Mouse (Mus musculus) hindbrain, embryonic 15.5 days (tissue): ENCODE data around the gene Nsd1. TPM values are rescaled to one million over a fixed set of nuclear protein-coding genes. Genes with fewer than 3 reads are reported as not detected.

Experiments
- ATAC-seq: fragments of 200-750 bp; cut with Nextera tagmentation; 2 replicates; pipeline ENCODE4 v1.8.0; 2017; ENCODE audit warnings: low read depth, moderate number of reproducible peaks, moderate TSS enrichment; ENCODE audit not compliant: low FRiP score
- H3K27ac ChIP-seq: fragments of 300-500 bp; sonication (generic); replicated peaks from 2 replicates; pipeline ENCODE4 v1.5.1; 2015; ENCODE audit warnings: mild to moderate bottlenecking, inconsistent platforms
- H3K27me3 ChIP-seq: fragments of 300-500 bp; sonication (generic); 2 replicates; pipeline ENCODE4 v1.6.1; 2015; ENCODE audit warnings: control low read depth, inconsistent platforms
- H3K36me3 ChIP-seq: fragments of 300-500 bp; sonication (generic); 2 replicates; pipeline ENCODE4 v1.6.1; 2015; ENCODE audit warnings: control low read depth, inconsistent platforms
- H3K4me1 ChIP-seq: fragments of 300-500 bp; sonication (generic); replicated peaks from 2 replicates; pipeline ENCODE4 v1.6.1; 2015; ENCODE audit warnings: control low read depth, inconsistent platforms
- H3K4me2 ChIP-seq: fragments of 300-500 bp; sonication (generic); 2 replicates; pipeline ENCODE4 v1.6.1; 2015; ENCODE audit warnings: moderate library complexity, mild to moderate bottlenecking, inconsistent platforms
- H3K4me3 ChIP-seq: fragments of 300-500 bp; sonication (generic); 2 replicates; pipeline ENCODE4 v1.5.1; 2015; ENCODE audit warnings: mild to moderate bottlenecking, inconsistent platforms
- H3K9ac ChIP-seq: fragments of 300-500 bp; sonication (generic); 2 replicates; pipeline ENCODE4 v1.6.1; 2015; ENCODE audit warnings: inconsistent platforms
- H3K9me3 ChIP-seq: fragments of 300-500 bp; sonication (generic); 2 replicates; pipeline ENCODE4 v1.6.1; 2016; ENCODE audit warnings: control low read depth, inconsistent platforms
- WGBS: fragments of 180-500 bp; shearing (Covaris S2); methylation state at CpG from one replicate; pipeline ENCODE4 v1.1.7; 2015; 5-methylcytosine and 5-hydroxymethylcytosine counted together
- polyA plus RNA-seq: library from polyadenylated mRNA; unstranded; fragments of >200 nt; fragmentation: Nextera tagmentation; extraction: Ambion mirVana; gene quantifications from 2 replicates; pipeline ENCODE4 v1.2.1, GENCODE M21; 2015

The Nsd1 gene
- polyA plus RNA-seq, 1 experiment from 2014 or later: 49.1 TPM

- 54% methylated on average over 12 of the region's 12 CpGs for WGBS
- Histone ChIP-seq H3K4me3 (no peak overlapping the region), H3K27ac (no peak overlapping the region), H3K27me3 (no peaks in the 10 kb centered on the region), H3K9me3 (no peaks in the 10 kb centered on the region), H3K4me1 (no peaks in the 10 kb centered on the region), H3K9ac (no peak overlapping the region), H3K36me3 (no peaks in the 10 kb centered on the region), H3K4me2 (no peak overlapping the region)
- no peak for ATAC-seq
These were observed 128.8 kb downstream of the Nsd1 start for GRCm38 (mm10) chr13:55338131-55339054.

GRCm38 (mm10) chr13:55339259-55339658, 129.7 kb downstream of the Nsd1 start:
- ATAC-seq: no peak
- peaks cover 7% of the 10 kb centered on the region; the same call in 1 of the 2 replicates for H3K36me3 ChIP-seq
- H3K27me3 ChIP-seq: no peaks in the 10 kb centered on the region
- no peak overlapping the region for H3K27ac ChIP-seq
- H3K9ac ChIP-seq: no peak overlapping the region
- H3K9me3 ChIP-seq: no peaks in the 10 kb centered on the region
- H3K4me2 ChIP-seq: no peak overlapping the region
- H3K4me1 ChIP-seq: no peaks in the 10 kb centered on the region
- WGBS: 44% methylated on average over 2 of the region's 2 CpGs
- H3K4me3 ChIP-seq: no peak overlapping the region

- peaks cover 39% of the 10 kb centered on the region for H3K36me3 ChIP-seq
- no peaks in the 10 kb centered on the region for H3K9me3 ChIP-seq
- WGBS: 45% methylated on average over 11 of the region's 11 CpGs
- H3K27ac ChIP-seq: no peak overlapping the region
- no peak for ATAC-seq
- H3K4me1 ChIP-seq: no peaks in the 10 kb centered on the region
- no peaks in the 10 kb centered on the region for H3K27me3 ChIP-seq
- no peak overlapping the region for H3K4me2 ChIP-seq
- H3K9ac ChIP-seq: no peak overlapping the region
- no peak overlapping the region for H3K4me3 ChIP-seq
These were observed 132.9 kb downstream of the Nsd1 start for GRCm38 (mm10) chr13:55342469-55342868.

- Histone ChIP-seq H3K27me3 (no peaks in the 10 kb centered on the region), H3K36me3 (peaks cover 54% of the 10 kb centered on the region), H3K9ac (no peak overlapping the region), H3K4me2 (no peak overlapping the region), H3K4me1 (no peaks in the 10 kb centered on the region), H3K4me3 (no peak overlapping the region), H3K9me3 (no peaks in the 10 kb centered on the region), H3K27ac (no peak overlapping the region)
- no peak for ATAC-seq
- 88% methylated on average over 7 of the region's 7 CpGs for WGBS
These were observed 134.7 kb downstream of the Nsd1 start for GRCm38 (mm10) chr13:55344286-55344685.

- Histone ChIP-seq H3K4me2 (no peak overlapping the region), H3K36me3 (peaks cover 73% of the 10 kb centered on the region), H3K4me1 (no peaks in the 10 kb centered on the region), H3K9me3 (no peaks in the 10 kb centered on the region), H3K9ac (no peak overlapping the region), H3K27ac (no peak overlapping the region), H3K4me3 (no peak overlapping the region), H3K27me3 (no peaks in the 10 kb centered on the region)
- 90% methylated on average over 11 of the region's 11 CpGs for WGBS
- ATAC-seq: 0 out of 2 replicates have a peak, but pooled peaks have one; percentile 27
These were observed 137.2 kb downstream of the Nsd1 start for GRCm38 (mm10) chr13:55346745-55347144.

- Histone ChIP-seq H3K4me1 (peaks cover 29% of the 10 kb centered on the region), H3K36me3 (peaks cover 12% of the 10 kb centered on the region), H3K9ac (peak overlapping the region; percentile 88), H3K9me3 (no peaks in the 10 kb centered on the region), H3K27ac (no peak overlapping the region), H3K4me2 (peak overlapping the region; percentile 90), H3K27me3 (0 out of 2 replicates have a peak, but pooled peaks cover 2% of the 10 kb centered on the region), H3K4me3 (peak overlapping the region; percentile 67)
- no peak for ATAC-seq
These were observed 151.6 kb downstream of the Nsd1 start for GRCm38 (mm10) chr13:55361145-55361544.

- Histone ChIP-seq H3K4me3 (peak overlapping the region; percentile 67), H3K4me2 (peak overlapping the region; percentile 90), H3K36me3 (peaks cover 11% of the 10 kb centered on the region; the same call in 1 of the 2 replicates), H3K27ac (peak overlapping the region; percentile 88), H3K9ac (peak overlapping the region; percentile 88), H3K4me1 (peaks cover 29% of the 10 kb centered on the region), H3K27me3 (0 out of 2 replicates have a peak, but pooled peaks cover 2% of the 10 kb centered on the region), H3K9me3 (no peaks in the 10 kb centered on the region)
- 1% methylated on average over 32 of the region's 32 CpGs for WGBS
- ATAC-seq: peak; percentile 45; the same call in 1 of the 2 replicates
These were observed 152.4 kb downstream of the Nsd1 start for GRCm38 (mm10) chr13:55361974-55362452.

GRCm38 (mm10) chr13:55362453-55363060, 153.0 kb downstream of the Nsd1 start, which contains the start of gene Lman2:
TSS of gene Lman2 (minus strand) at chr13:55362783.
- ATAC-seq: peak; percentile 99
- peak within 1 kb of the TSS; percentile 67 for H3K4me3 ChIP-seq
- H3K27me3 ChIP-seq: 0 out of 2 replicates have a peak, but pooled peaks cover 2% of the 10 kb centered on the region
- H3K4me1 ChIP-seq: peaks cover 29% of the 10 kb centered on the region
- peak within 1 kb of the TSS; percentile 90 for H3K4me2 ChIP-seq
- H3K27ac ChIP-seq: peak within 1 kb of the TSS; percentile 88
- H3K9ac ChIP-seq: peak within 1 kb of the TSS; percentile 88
- peaks cover 9% of the 10 kb centered on the region; the same call in 1 of the 2 replicates for H3K36me3 ChIP-seq
- WGBS: 0% methylated on average over 35 of the region's 35 CpGs
- no peaks in the 10 kb centered on the region for H3K9me3 ChIP-seq

Other genes with a start within 250 kb of the Nsd1 start
- 0.99 and 1.2 TPM in 2 replicates for gene Hk3, start 188.4 kb upstream of the Nsd1 start, polyA plus RNA-seq
- gene Uimc1, start 109.5 kb upstream of the Nsd1 start, polyA plus RNA-seq: 19.1 and 20.3 TPM in 2 replicates
- gene Zfp346, start 104.5 kb upstream of the Nsd1 start, polyA plus RNA-seq: 28.4 and 30.1 TPM in 2 replicates
- gene Gm17617, start 76.2 kb upstream of the Nsd1 start, polyA plus RNA-seq: not detected in 2 replicates
- gene Fgfr4, start 57.1 kb upstream of the Nsd1 start, polyA plus RNA-seq: 1.5 and 1.6 TPM in 2 replicates
- gene Prelid1, start 110.7 kb downstream of the Nsd1 start, polyA plus RNA-seq: 338 and 343 TPM in 2 replicates
- 103 and 108 TPM in 2 replicates for gene Rab24, start 112.2 kb downstream of the Nsd1 start, polyA plus RNA-seq
- gene Mxd3, start 120.0 kb downstream of the Nsd1 start, polyA plus RNA-seq: 11.3 and 14.4 TPM in 2 replicates
- 49.5 and 50.1 TPM in 2 replicates for gene Lman2, start 153.0 kb downstream of the Nsd1 start, polyA plus RNA-seq
- gene Rgs14, start 159.9 kb downstream of the Nsd1 start, polyA plus RNA-seq: 0.29 and 0.41 TPM in 2 replicates
- gene Slc34a1, start 188.4 kb downstream of the Nsd1 start, polyA plus RNA-seq: 0.04 and 0.17 TPM in 2 replicates
- 0.72 and 1.1 TPM in 2 replicates for gene Pfn3, start 205.4 kb downstream of the Nsd1 start, polyA plus RNA-seq
- 0.17 and 0.66 TPM in 2 replicates for gene F12, start 217.0 kb downstream of the Nsd1 start, polyA plus RNA-seq
- gene Grk6, start 235.3 kb downstream of the Nsd1 start, polyA plus RNA-seq: 38.2 and 40.7 TPM in 2 replicates